Mouse (Mus musculus): ENCODE data around the gene Ak4.

- TF ChIP-seq CTCF (IDR thresholded peaks at IDR 0.05; ENCODE audit: low read depth, low read length) (no peak), POLR2A (IDR thresholded peaks at IDR 0.05; ENCODE audit: borderline replicate concordance, low read depth, low read length) (no peak)
Measured at GRCm38 (mm10) chr4:101449344-101449743, 30.3 kb downstream of the Ak4 start.

Data from bone marrow macrophage, adult 2 months (primary cell).